21 mouse cellular contexts compared by ENCODE assay signal in the genomic region with DNA sequence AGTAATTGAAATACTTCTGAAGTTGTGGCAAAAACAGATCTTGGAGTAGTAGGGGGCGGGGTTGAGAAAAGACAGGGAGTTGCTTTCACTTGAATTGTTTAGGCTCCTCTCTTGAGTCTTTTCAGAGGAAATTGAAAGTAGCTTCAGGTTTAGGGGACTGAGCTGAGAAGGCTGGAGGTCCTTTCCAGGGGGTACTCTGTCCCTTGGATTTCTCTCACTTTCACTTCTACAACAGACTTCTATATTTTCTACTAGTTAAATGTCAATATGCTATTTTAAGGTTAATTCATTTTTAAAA. TPM values are rescaled to one million over a fixed set of nuclear protein-coding genes. Genes with fewer than 3 reads are reported as not detected.
DNase-seq lines count a peak whose midpoint lies in the region; ATAC-seq lines count a peak whose summit lies in the region.
"Had no signal": no experiment of that assay in that cellular context is flagged by ENCODE, and none has a peak within 500 bp of the region (broad histone marks: within the 10 kb centered on the region; RNA-seq: fewer than 3 reads in every experiment).

No protein-coding gene starts in this region.

- H3K9me3 ChIP-seq in hindbrain, embryonic 10.5 days: no peaks in the 10 kb centered on the region
- no peaks in the 10 kb centered on the region for H3K9me3 ChIP-seq in hindbrain, embryonic 14.5 days (ENCODE audit: control insufficient read depth, low read length)
- no peaks in the 10 kb centered on the region for H3K9me3 ChIP-seq in forebrain, embryonic 11.5 days (ENCODE audit: control insufficient read depth, low read length)
- no peaks in the 10 kb centered on the region for H3K9me3 ChIP-seq in hindbrain, embryonic 16.5 days (ENCODE audit: control insufficient read depth, low read length)
- no peaks in the 10 kb centered on the region for H3K9me3 ChIP-seq in midbrain, embryonic 15.5 days
- H3K9me3 ChIP-seq in heart, embryonic 12.5 days (replicated peaks): no peaks in the 10 kb centered on the region
- H3K9me3 ChIP-seq: embryonic facial prominence, embryonic 13.5 days; liver, embryonic 15.5 days had no signal

- H3K27ac ChIP-seq in hindbrain, embryonic 10.5 days: peak overlapping the region; percentile 76
- no peak overlapping the region for H3K27ac ChIP-seq in hindbrain, embryonic 14.5 days
- H3K27ac ChIP-seq in forebrain, embryonic 11.5 days (ENCODE audit: low read depth, low read length): peak overlapping the region; percentile 84
- no peak overlapping the region for H3K27ac ChIP-seq in hindbrain, embryonic 16.5 days (ENCODE audit: low read depth, low read length)
- 0 out of 2 replicates have a peak overlapping the region, but pooled peaks have one; percentile 29 for H3K27ac ChIP-seq in midbrain, embryonic 15.5 days
- no peak overlapping the region for H3K27ac ChIP-seq in heart, embryonic 12.5 days (ENCODE audit: poor library complexity, severe bottlenecking)
- H3K27ac ChIP-seq: embryonic facial prominence, embryonic 13.5 days; layer of hippocampus, adult 2 months; liver, embryonic 15.5 days had no signal

- no peaks in the 10 kb centered on the region for H3K36me3 ChIP-seq in hindbrain, embryonic 10.5 days
- H3K36me3 ChIP-seq in hindbrain, embryonic 14.5 days (replicated peaks; ENCODE audit: control insufficient read depth, insufficient read depth): no peaks in the 10 kb centered on the region
- H3K36me3 ChIP-seq in forebrain, embryonic 11.5 days (ENCODE audit: control insufficient read depth, insufficient read depth, low read length): no peaks in the 10 kb centered on the region
- no peaks in the 10 kb centered on the region for H3K36me3 ChIP-seq in hindbrain, embryonic 16.5 days (ENCODE audit: control insufficient read depth, insufficient read depth, low read length)
- H3K36me3 ChIP-seq in midbrain, embryonic 15.5 days (replicated peaks): no peaks in the 10 kb centered on the region
- H3K36me3 ChIP-seq in heart, embryonic 12.5 days: no peaks in the 10 kb centered on the region
- H3K36me3 ChIP-seq: embryonic facial prominence, embryonic 13.5 days; liver, embryonic 15.5 days had no signal

- no peak; the same call in 1 of the 2 replicates for ATAC-seq in hindbrain, embryonic 14.5 days (ENCODE audit: low FRiP score)
- ATAC-seq in forebrain, embryonic 11.5 days (replicated peaks; ENCODE audit: low FRiP score): no peak
- ATAC-seq in hindbrain, embryonic 16.5 days: 0 out of 2 replicates have a peak, but pooled peaks have one; percentile 14
- no peak for ATAC-seq in midbrain, embryonic 15.5 days (replicated peaks)
- ATAC-seq in heart, embryonic 12.5 days (ENCODE audit: insufficient number of reproducible peaks, low FRiP score): no peak
- ATAC-seq: CD4-positive, CD25-positive, alpha-beta regulatory T cell, adult 4 months; lung, postnatal 0 days had no signal

- H3K4me2 ChIP-seq in hindbrain, embryonic 14.5 days (replicated peaks): no peak overlapping the region
- no peak overlapping the region for H3K4me2 ChIP-seq in forebrain, embryonic 11.5 days (ENCODE audit: low read depth, low read length, severe bottlenecking)
- H3K4me2 ChIP-seq in hindbrain, embryonic 16.5 days (ENCODE audit: low read length): no peak overlapping the region
- H3K4me2 ChIP-seq in midbrain, embryonic 15.5 days: no peak overlapping the region
- H3K4me2 ChIP-seq in heart, embryonic 12.5 days: no peak overlapping the region
- H3K4me2 ChIP-seq: embryonic facial prominence, embryonic 13.5 days; liver, embryonic 15.5 days had no signal

- H3K9ac ChIP-seq in hindbrain, embryonic 14.5 days: no peak overlapping the region
- H3K9ac ChIP-seq in forebrain, embryonic 11.5 days (ENCODE audit: low read length): no peak overlapping the region
- no peak overlapping the region for H3K9ac ChIP-seq in hindbrain, embryonic 16.5 days (ENCODE audit: low read depth, low read length)
- no peak overlapping the region for H3K9ac ChIP-seq in midbrain, embryonic 15.5 days
- no peak overlapping the region for H3K9ac ChIP-seq in heart, embryonic 12.5 days
- H3K9ac ChIP-seq: embryonic facial prominence, embryonic 13.5 days; liver, embryonic 15.5 days had no signal

- 13% methylated on average over 1 of the region's 1 CpGs for WGBS in hindbrain, embryonic 10.5 days
- 15% methylated on average over 1 of the region's 1 CpGs for WGBS in hindbrain, embryonic 14.5 days
- WGBS in forebrain, embryonic 11.5 days: 0% methylated on average over 1 of the region's 1 CpGs
- WGBS in hindbrain, embryonic 16.5 days: 23% methylated on average over 1 of the region's 1 CpGs
- 24% methylated on average over 1 of the region's 1 CpGs for WGBS in midbrain, embryonic 15.5 days
- 48% methylated on average over 1 of the region's 1 CpGs for WGBS in heart, embryonic 12.5 days

- H3K4me3 ChIP-seq in hindbrain, embryonic 10.5 days: 0 out of 2 replicates have a peak overlapping the region, but pooled peaks have one; percentile 16
- no peak overlapping the region for H3K4me3 ChIP-seq in hindbrain, embryonic 14.5 days (replicated peaks; ENCODE audit: low read length)
- H3K4me3 ChIP-seq in forebrain, embryonic 11.5 days (ENCODE audit: low read depth, low read length): no peak overlapping the region
- no peak overlapping the region for H3K4me3 ChIP-seq in hindbrain, embryonic 16.5 days (ENCODE audit: low read length)
- H3K4me3 ChIP-seq in midbrain, embryonic 15.5 days: no peak overlapping the region
- no peak overlapping the region for H3K4me3 ChIP-seq in heart, embryonic 12.5 days
- H3K4me3 ChIP-seq: embryonic facial prominence, embryonic 13.5 days; layer of hippocampus, adult 2 months; liver, embryonic 15.5 days had no signal

- no peaks in the 10 kb centered on the region for H3K27me3 ChIP-seq in hindbrain, embryonic 10.5 days (ENCODE audit: insufficient read depth, poor library complexity, severe bottlenecking)
- H3K27me3 ChIP-seq in hindbrain, embryonic 14.5 days (ENCODE audit: control insufficient read depth, insufficient read depth, low read length): no peaks in the 10 kb centered on the region
- H3K27me3 ChIP-seq in forebrain, embryonic 11.5 days (ENCODE audit: control insufficient read depth, insufficient read depth, low read length): no peaks in the 10 kb centered on the region
- H3K27me3 ChIP-seq in hindbrain, embryonic 16.5 days (replicated peaks; ENCODE audit: control insufficient read depth, insufficient read depth, low read length): no peaks in the 10 kb centered on the region
- no peaks in the 10 kb centered on the region for H3K27me3 ChIP-seq in midbrain, embryonic 15.5 days (replicated peaks)
- H3K27me3 ChIP-seq in heart, embryonic 12.5 days (replicated peaks): no peaks in the 10 kb centered on the region
- H3K27me3 ChIP-seq: embryonic facial prominence, embryonic 13.5 days; liver, embryonic 15.5 days had no signal

- no peak for DNase-seq in hindbrain, embryonic 10.5 days (ENCODE audit: low spot score)
- DNase-seq in hindbrain, embryonic 14.5 days (ENCODE audit: low spot score): no peak
- no peak for DNase-seq in forebrain, embryonic 11.5 days (ENCODE audit: low spot score)
- DNase-seq in adipocyte (ENCODE audit: low spot score): no peak
- DNase-seq in cerebellum, adult 11 months: no peak
- DNase-seq: adrenal gland, adult 8-10 months; cerebellum, adult 9-11 months; gastrocnemius, postnatal 36 days; heart, postnatal 10 days; kidney, adult 18-20 months; kidney, postnatal 10 days; thymus, adult 2 months had no signal

- H3K4me1 ChIP-seq in hindbrain, embryonic 10.5 days (replicated peaks): peaks cover 27% of the 10 kb centered on the region
- 0 out of 2 replicates have a peak, but pooled peaks cover 8% of the 10 kb centered on the region for H3K4me1 ChIP-seq in hindbrain, embryonic 14.5 days (replicated peaks; ENCODE audit: control insufficient read depth, insufficient read depth, low read length)
- no peaks in the 10 kb centered on the region for H3K4me1 ChIP-seq in forebrain, embryonic 11.5 days (replicated peaks; ENCODE audit: control insufficient read depth, insufficient read depth, low read length)
- H3K4me1 ChIP-seq in hindbrain, embryonic 16.5 days (ENCODE audit: control insufficient read depth, insufficient read depth, low read depth, low read length): no peaks in the 10 kb centered on the region; the same call in 1 of the 2 replicates
- H3K4me1 ChIP-seq in midbrain, embryonic 15.5 days: 0 out of 2 replicates have a peak, but pooled peaks cover 3% of the 10 kb centered on the region
- no peaks in the 10 kb centered on the region for H3K4me1 ChIP-seq in heart, embryonic 12.5 days (replicated peaks)
- H3K4me1 ChIP-seq: liver, embryonic 15.5 days had no signal

RNA-seq across cellular contexts. Expression of gene Pdzph1, which starts 58.2 kb away (rescaled TPM):
- 16.9 and 18.6 TPM in 2 replicates for polyA plus RNA-seq in hindbrain, embryonic 10.5 days (2016; fragmentation: Nextera tagmentation; extraction: Ambion mirVana)
- 1.4 and 2.8 TPM in 2 replicates for polyA plus RNA-seq in hindbrain, embryonic 14.5 days (2014; fragmentation: Nextera tagmentation; extraction: Ambion mirVana)
- polyA plus RNA-seq in forebrain, embryonic 11.5 days (2014; fragmentation: Nextera tagmentation; extraction: Ambion mirVana): 22.8 and 27.2 TPM in 2 replicates
- 1.5 and 2.4 TPM in 2 replicates for polyA plus RNA-seq in hindbrain, embryonic 16.5 days (2015; fragmentation: Nextera tagmentation; extraction: Ambion mirVana)
- 4.1 and 6.4 TPM in 2 replicates for polyA plus RNA-seq in midbrain, embryonic 15.5 days (2015; fragmentation: Nextera tagmentation; extraction: Ambion mirVana)
- not detected in 2 replicates for polyA plus RNA-seq in heart, embryonic 12.5 days (2016; fragmentation: Nextera tagmentation; extraction: Ambion mirVana)
- polyA plus RNA-seq: CD4-positive, CD25-positive, alpha-beta regulatory T cell, adult 4 months; embryonic facial prominence, embryonic 13.5 days; lung, postnatal 0 days; stomach, embryonic 16.5 days; thymus, adult 2 months had no signal

Comparison
In these comparisons a context has a peak if more than half of its experiments do, and no peak if none do; other contexts are left out.
1. H3K27ac ChIP-seq: peak in hindbrain, embryonic 10.5 days (single experiment), forebrain, embryonic 11.5 days (single experiment) and midbrain, embryonic 15.5 days (single experiment); none in hindbrain, embryonic 14.5 days (single experiment), hindbrain, embryonic 16.5 days (single experiment) and heart, embryonic 12.5 days (single experiment).